Mouse (Mus musculus) embryonic facial prominence, embryonic 14.5 days (tissue): ENCODE results near the gene Acat2. TPM values are rescaled to one million over a fixed set of nuclear protein-coding genes. Genes with fewer than 3 reads are reported as not detected.
"Not testable (repeated sequence)": the region's sequence is repeated elsewhere in the genome, so short reads cannot be mapped to it uniquely, and the experiment has no call there.

Experiments
- ATAC-seq: fragments of 200-750 bp; cut with Nextera tagmentation; 2 replicates; pipeline ENCODE4 v1.8.0; 2017; ENCODE audit warnings: low read depth, moderate number of reproducible peaks, moderate TSS enrichment
- DNase-seq: peaks from one replicate; pipeline ENCODE4 v3.0.0-alpha.2; 2015; ENCODE audit warnings: low spot score
- H3K27ac ChIP-seq: fragments of 300-500 bp; sonication (generic); replicated peaks from 2 replicates; pipeline ENCODE4 v1.5.1; 2014; ENCODE audit warnings: low read depth, mild to moderate bottlenecking, low read length, moderate library complexity
- H3K27me3 ChIP-seq: fragments of 300-500 bp; sonication (generic); replicated peaks from 2 replicates; pipeline ENCODE4 v1.6.1; 2014; ENCODE audit warnings: low read length; ENCODE audit not compliant: control insufficient read depth, insufficient read depth
- H3K36me3 ChIP-seq: fragments of 300-500 bp; sonication (generic); 2 replicates; pipeline ENCODE4 v1.6.1; 2014; ENCODE audit warnings: low read length, mixed read lengths; ENCODE audit not compliant: control insufficient read depth, insufficient read depth
- H3K4me1 ChIP-seq: fragments of 300-500 bp; sonication (generic); 2 replicates; pipeline ENCODE4 v1.6.1; 2014; ENCODE audit warnings: antibody characterized with exemption, low read length; ENCODE audit not compliant: control insufficient read depth, insufficient read depth
- H3K4me2 ChIP-seq: fragments of 300-500 bp; sonication (generic); 2 replicates; pipeline ENCODE4 v1.6.1; 2014; ENCODE audit warnings: low read depth, mild to moderate bottlenecking, low read length, moderate library complexity, mixed read lengths
- H3K4me3 ChIP-seq: fragments of 300-500 bp; sonication (generic); 2 replicates; pipeline ENCODE4 v1.5.1; 2014; ENCODE audit warnings: low read depth, mild to moderate bottlenecking, low read length
- H3K9ac ChIP-seq: fragments of 300-500 bp; sonication (generic); 2 replicates; pipeline ENCODE4 v1.6.1; 2014; ENCODE audit warnings: low read depth, mild to moderate bottlenecking, low read length, moderate library complexity, mixed read lengths
- H3K9me3 ChIP-seq: fragments of 300-500 bp; sonication (generic); 2 replicates; pipeline ENCODE4 v1.6.1; 2016; ENCODE audit warnings: low read length; ENCODE audit not compliant: control insufficient read depth
- WGBS: fragments of 180-500 bp; shearing (Covaris S2); extraction: QIAGEN DNeasy Blood & Tissue Kit; methylation state at CpG from one replicate; pipeline ENCODE4 v1.1.7; 2014; 5-methylcytosine and 5-hydroxymethylcytosine counted together
- polyA plus RNA-seq: library from polyadenylated mRNA; unstranded; fragments of >200 nt; fragmentation: Nextera tagmentation; extraction: Ambion mirVana; gene quantifications from 2 replicates; pipeline ENCODE4 v1.2.1, GENCODE M21; 2014

The Acat2 gene
- polyA plus RNA-seq, 1 experiment from 2014 or later, result 85.8 TPM

DNA sequence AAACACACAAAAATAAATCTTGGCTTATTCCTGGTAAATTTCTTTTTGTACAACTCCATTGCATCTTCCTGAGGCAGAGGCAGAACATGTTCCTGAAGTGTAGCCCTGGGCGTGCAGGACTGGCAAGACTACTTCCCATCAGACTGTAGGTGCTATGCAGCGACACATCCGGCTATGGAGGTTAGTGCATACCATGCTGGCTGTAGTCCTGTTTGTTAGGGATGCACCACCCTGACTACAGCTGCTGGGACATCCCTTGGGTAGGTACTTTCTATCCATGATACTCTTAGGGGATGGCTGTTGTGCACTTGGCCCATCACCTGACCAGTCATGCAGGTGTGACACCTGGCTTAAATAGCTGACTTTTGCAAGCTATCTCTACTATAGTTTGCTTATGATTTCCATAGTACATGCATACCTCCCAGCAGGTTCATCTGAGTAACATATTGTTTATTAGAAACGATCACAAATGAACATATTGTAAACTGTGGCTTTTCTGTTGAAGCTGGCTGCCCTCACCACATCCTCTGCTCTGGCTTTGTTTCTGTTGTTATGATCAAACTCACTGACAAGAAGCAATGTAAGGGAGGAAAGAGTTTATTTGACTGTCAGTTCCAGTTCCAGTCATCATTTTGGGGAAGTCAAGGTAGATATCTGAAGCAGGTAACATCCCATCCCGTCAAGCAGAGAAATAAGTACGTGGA is 17.9 kb downstream of the Acat2 start:
- DNase-seq (no peak), ATAC-seq (no peak)
- 90% methylated on average over 6 of the region's 6 CpGs for WGBS
- H3K4me1 ChIP-seq, result no peaks in the 10 kb centered on the region
- no peak overlapping the region for H3K27ac ChIP-seq
- no peak overlapping the region for H3K9ac ChIP-seq
- no peaks in the 10 kb centered on the region for H3K27me3 ChIP-seq
- peaks cover 40% of the 10 kb centered on the region for H3K36me3 ChIP-seq
- H3K9me3 ChIP-seq, result no peaks in the 10 kb centered on the region
- no peak overlapping the region for H3K4me2 ChIP-seq
- no peak overlapping the region for H3K4me3 ChIP-seq

DNA sequence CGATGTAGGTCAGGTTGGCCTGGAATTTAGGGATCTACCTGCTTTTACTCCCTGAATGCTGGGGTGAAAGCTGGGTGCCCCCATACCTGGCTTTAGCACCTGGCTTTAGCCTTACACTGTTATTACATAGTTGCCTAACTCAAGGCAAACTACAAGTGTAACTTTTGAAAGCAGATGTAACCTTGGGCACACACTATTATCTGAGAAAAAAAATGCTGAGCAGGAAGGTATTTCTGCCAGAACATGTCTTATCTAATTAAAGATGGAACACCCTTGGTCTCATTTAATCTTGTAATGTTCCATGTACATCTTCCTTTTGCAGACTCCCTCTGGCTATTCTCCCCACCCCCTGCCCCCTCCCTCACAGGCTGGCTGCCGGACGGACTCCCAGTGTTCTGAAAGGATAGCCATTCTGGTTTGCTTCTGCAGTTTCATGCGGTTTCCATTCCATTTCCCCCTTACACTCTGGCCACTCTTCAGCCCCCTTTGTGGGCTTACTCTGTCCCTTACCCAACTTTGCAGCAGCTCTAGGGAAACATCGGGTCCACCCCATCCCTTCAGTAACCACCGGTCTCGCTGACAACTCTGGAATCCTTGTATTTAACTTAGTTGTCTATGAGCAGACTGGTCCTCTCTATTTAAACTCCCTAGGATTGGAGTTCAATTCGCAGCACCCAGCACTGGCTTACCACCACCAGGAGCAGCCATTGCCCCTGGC is 18.8 kb downstream of the Acat2 start:
- Histone ChIP-seq H3K9me3 (no peaks in the 10 kb centered on the region), H3K9ac (no peak overlapping the region), H3K4me3 (no peak overlapping the region), H3K27ac (no peak overlapping the region), H3K36me3 (peaks cover 36% of the 10 kb centered on the region), H3K27me3 (no peaks in the 10 kb centered on the region), H3K4me1 (no peaks in the 10 kb centered on the region), H3K4me2 (no peak overlapping the region)
- ATAC-seq, result no peak
- no peak for DNase-seq
- WGBS, result 71% methylated on average over 8 of the region's 8 CpGs

DNA sequence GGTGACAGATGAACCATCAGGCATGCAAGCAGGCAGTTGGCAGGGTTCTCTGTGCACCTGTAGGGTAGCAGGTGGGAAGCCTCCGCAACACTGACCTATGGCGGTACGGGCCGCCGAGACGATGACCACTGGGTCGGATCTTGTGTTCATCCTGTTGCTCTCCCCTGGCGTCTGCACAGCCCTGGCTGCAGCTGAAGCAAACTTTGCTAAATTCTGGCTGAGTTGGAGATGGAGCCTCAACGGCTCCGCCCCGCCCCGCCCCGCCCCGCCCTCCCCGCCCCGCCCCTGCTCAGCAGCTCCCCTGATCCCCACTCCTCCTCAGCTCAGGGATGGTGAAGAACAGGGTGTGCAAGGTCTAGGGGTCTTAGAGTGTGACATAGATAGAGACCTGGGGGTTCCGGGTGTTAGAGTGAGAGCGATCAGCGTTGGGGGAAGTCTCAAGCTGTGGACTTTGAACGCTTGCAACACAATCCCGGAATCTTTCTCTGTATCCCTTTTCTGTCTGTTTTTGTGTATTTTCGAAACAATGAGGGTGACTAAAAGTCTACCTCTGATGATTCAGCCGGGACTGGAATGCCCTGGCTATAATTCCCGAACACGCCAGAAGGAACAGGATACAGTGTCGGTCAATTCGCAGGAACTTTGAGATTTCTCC is 20.3 kb downstream of the Acat2 start, which contains the start of gene Acat3:
Acat3 (minus strand) TSS at position 450 of the 655 bp plus-strand sequence.
- Histone ChIP-seq H3K27me3 (no peaks in the 10 kb centered on the region), H3K4me1 (no peaks in the 10 kb centered on the region), H3K9me3 (no peaks in the 10 kb centered on the region), H3K4me2 (peak within 1 kb of the TSS; percentile 58), H3K27ac (no peak within 1 kb of the TSS), H3K36me3 (peaks cover 27% of the 10 kb centered on the region), H3K9ac (peak within 1 kb of the TSS; percentile 57), H3K4me3 (peak within 1 kb of the TSS; percentile 32)
- WGBS, result 14% methylated on average over 27 of the region's 27 CpGs
- ATAC-seq (peak; percentile 79), DNase-seq (peak; percentile 14)

DNA sequence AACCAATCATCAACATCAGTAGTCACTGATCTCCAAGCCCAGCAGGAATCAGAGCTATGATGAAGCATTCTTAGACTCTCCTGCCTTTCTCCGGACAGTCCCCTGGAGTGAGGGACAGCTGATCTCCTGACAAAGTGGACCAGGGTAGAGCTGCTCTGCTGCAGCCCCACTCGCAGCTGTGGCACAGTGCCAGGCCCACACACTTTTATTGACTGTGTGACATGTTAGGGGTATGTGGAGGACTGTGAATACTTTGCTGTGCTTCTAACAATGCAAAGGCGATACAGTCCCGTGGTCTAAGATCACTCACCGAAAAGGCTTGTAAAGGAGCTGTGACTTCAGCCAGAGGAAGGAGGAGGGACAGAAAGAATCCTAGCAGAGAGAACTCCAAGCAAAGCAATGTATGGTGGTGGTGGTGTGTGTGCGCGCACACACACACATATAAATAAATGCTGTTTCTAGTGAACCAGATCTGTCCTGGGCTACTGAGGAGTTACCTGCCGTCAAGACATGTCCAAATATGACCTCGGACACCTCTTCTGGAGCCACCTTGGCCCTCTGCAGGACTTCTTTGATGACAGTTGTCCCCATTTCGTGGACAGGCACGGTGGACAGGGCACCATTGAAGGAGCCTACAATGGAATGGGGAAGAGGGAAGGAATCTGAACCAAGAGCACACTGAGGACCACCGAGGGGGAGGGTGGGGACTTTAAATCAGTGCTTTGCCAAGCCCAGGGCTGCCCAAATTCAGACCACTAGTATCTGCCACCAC is 21.0 kb downstream of the Acat2 start:
- not testable (repeated sequence) for DNase-seq, H3K27ac ChIP-seq, H3K9me3 ChIP-seq, H3K27me3 ChIP-seq, H3K4me1 ChIP-seq
- whole genome bisulfite sequencing, result 42% methylated on average over 2 of the region's 12 CpGs
- ATAC-seq, result 0 out of 2 replicates have a peak, but pooled peaks have one; percentile 5
- Histone ChIP-seq H3K36me3 (peaks cover 20% of the 10 kb centered on the region; the same call in 1 of the 2 replicates), H3K9ac (peak overlapping the region; percentile 57; the same call in 1 of the 2 replicates), H3K4me3 (peak overlapping the region; percentile 32), H3K4me2 (peak overlapping the region; percentile 58)

DNA sequence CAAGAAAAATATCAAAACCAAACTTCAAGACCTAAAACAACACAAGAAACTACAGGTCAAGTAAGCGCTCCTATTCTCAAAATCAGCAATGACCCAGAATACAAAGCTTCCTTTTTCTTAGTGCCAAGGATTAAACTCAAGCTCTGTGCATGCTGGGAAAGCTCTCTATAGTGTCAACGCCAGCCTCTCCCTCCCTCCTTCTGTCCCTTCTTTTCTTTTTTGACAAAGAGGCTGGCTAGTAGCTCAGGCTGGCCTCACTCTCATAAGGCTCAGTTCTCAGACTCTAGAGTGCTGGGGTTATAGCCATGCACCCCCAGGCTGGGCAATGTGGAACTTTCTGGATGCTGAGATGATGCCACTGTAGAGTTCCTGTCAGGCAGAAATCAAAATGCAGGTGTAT is 22.5 kb downstream of the Acat2 start:
- Histone ChIP-seq H3K9me3 (no peaks in the 10 kb centered on the region), H3K4me3 (no peak overlapping the region), H3K36me3 (peaks cover 9% of the 10 kb centered on the region; the same call in 1 of the 2 replicates), H3K27ac (no peak overlapping the region), H3K27me3 (no peaks in the 10 kb centered on the region), H3K4me2 (no peak overlapping the region), H3K9ac (no peak overlapping the region), H3K4me1 (no peaks in the 10 kb centered on the region)
- ATAC-seq (no peak), DNase-seq (no peak)
- 47% methylated on average over 2 of the region's 2 CpGs for WGBS

DNA sequence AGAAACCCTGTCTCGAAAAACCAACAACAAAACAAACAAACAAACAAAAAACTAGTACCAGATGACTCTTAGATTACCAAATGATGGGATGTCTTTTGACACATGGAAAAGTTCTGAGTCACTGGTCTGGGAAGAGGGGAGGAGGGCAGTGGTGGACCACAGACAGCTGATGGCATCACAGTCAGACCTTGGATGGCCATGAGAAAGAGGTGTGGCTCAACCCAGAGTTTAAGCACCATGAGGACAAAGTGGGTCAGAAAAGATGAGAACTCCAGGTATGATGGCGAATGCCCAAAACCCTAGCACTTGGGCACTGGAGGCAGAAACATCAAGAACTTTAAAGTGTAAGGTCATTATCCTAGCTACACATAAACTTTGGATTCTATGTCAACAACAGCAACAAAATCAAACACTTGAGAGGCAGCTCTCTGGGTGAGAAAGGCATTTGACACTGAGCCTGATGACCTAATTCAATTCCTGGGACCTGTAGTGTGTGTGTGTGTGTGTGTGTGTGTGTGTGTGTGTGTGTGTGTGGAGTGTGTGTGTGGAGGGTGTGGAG is 23.1 kb downstream of the Acat2 start:
- Histone ChIP-seq H3K9me3 (no peaks in the 10 kb centered on the region), H3K4me1 (no peaks in the 10 kb centered on the region), H3K36me3 (peaks cover 3% of the 10 kb centered on the region; the same call in 1 of the 2 replicates), H3K27ac (no peak overlapping the region), H3K4me2 (no peak overlapping the region), H3K27me3 (no peaks in the 10 kb centered on the region), H3K9ac (no peak overlapping the region), H3K4me3 (no peak overlapping the region)
- DNase-seq (no peak), ATAC-seq (no peak)
- 77% methylated on average over 2 of the region's 2 CpGs for WGBS

DNA sequence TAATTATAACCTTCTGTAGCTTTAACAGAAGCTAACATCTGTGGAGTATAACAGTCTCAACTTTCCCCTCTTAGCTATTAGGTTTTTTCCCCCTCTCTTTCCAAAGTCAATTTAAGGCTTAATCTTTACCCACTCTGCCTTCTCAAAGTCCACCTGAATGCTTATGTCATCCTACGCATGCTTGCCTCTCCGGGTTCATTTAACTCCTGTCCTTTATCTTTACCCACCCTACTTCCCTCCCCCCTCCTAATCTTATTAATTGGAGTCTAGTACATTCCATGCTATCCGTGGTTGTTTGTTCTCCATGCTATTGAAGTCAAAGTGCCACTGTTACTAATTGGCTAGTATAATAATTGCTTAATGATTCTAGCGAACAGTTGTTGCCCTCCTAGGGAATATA is 24.8 kb downstream of the Acat2 start:
- H3K4me2 ChIP-seq, result no peak overlapping the region
- DNase-seq, result no peak
- whole genome bisulfite sequencing, result 58% methylated on average over 4 of the region's 4 CpGs
- H3K4me3 ChIP-seq, result no peak overlapping the region
- H3K27ac ChIP-seq, result no peak overlapping the region
- no peak for ATAC-seq
- no peaks in the 10 kb centered on the region for H3K9me3 ChIP-seq
- no peaks in the 10 kb centered on the region for H3K27me3 ChIP-seq
- no peaks in the 10 kb centered on the region for H3K36me3 ChIP-seq
- H3K4me1 ChIP-seq, result no peaks in the 10 kb centered on the region
- H3K9ac ChIP-seq, result no peak overlapping the region

DNA sequence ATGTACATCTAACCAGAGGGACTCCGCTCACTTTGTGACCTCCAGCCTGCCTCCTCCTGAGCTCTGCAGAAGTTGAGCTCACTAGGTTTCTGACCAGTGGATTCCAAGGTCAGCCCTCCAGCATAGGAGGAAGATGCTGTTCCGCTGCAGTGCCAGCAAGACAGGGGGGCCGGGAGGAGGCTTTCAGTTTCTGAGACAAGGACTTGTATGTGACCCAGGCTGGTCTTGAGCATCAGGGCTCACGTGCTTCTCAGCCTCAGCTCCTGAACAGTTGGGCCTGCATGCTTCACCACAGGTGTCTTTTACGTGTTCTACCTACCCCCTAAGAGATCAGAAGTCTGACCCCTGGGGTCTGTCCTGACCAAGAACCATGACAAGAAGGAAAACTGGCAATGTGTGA is 29.0 kb downstream of the Acat2 start:
- H3K27ac ChIP-seq, ATAC-seq, H3K36me3 ChIP-seq, H3K9ac ChIP-seq, H3K4me3 ChIP-seq, H3K4me1 ChIP-seq, H3K9me3 ChIP-seq, DNase-seq, H3K27me3 ChIP-seq, H3K4me2 ChIP-seq: not testable (repeated sequence)
- WGBS, result 86% methylated on average over 5 of the region's 5 CpGs
